Mouse (Mus musculus) cerebellum, adult 11-12 months (tissue): ENCODE measurements around the gene Ppp3ca.

Source experiments
- DNase-seq: peaks from one replicate; pipeline ENCODE4 v3.0.0; 2022

The Ppp3ca gene

GRCm38 (mm10) chr3:136821039-136821438 is 151.1 kb downstream of the Ppp3ca start:
- no peak for DNase-seq

- DNase-seq, result no peak
Measured at GRCm38 (mm10) chr3:136821993-136822392, 152.1 kb downstream of the Ppp3ca start.

GRCm38 (mm10) chr3:136822431-136822830 is 152.5 kb downstream of the Ppp3ca start:
- DNase-seq, result no peak

- DNase-seq, result no peak
Measured at GRCm38 (mm10) chr3:136828451-136828850, 158.5 kb downstream of the Ppp3ca start.

- no peak for DNase-seq
Measured at GRCm38 (mm10) chr3:136829109-136829508, 159.2 kb downstream of the Ppp3ca start.

GRCm38 (mm10) chr3:136830687-136831220 is 160.8 kb downstream of the Ppp3ca start:
- DNase-seq, result peak; percentile 39

- DNase-seq, result peak; percentile 39
Measured at GRCm38 (mm10) chr3:136833003-136833745, 163.2 kb downstream of the Ppp3ca start.

- DNase-seq, result peak; percentile 70
Measured at GRCm38 (mm10) chr3:136833893-136834292, 164.0 kb downstream of the Ppp3ca start.

GRCm38 (mm10) chr3:136835851-136836250 is 165.9 kb downstream of the Ppp3ca start:
- DNase-seq, result no peak

GRCm38 (mm10) chr3:136836319-136837193 is 166.6 kb downstream of the Ppp3ca start:
- no peak for DNase-seq

GRCm38 (mm10) chr3:136837589-136837988 is 167.7 kb downstream of the Ppp3ca start:
- peak; percentile 43 for DNase-seq

GRCm38 (mm10) chr3:136841282-136841681 is 171.4 kb downstream of the Ppp3ca start:
- DNase-seq, result no peak

- DNase-seq, result no peak
Measured at GRCm38 (mm10) chr3:136842384-136842783, 172.5 kb downstream of the Ppp3ca start.

- DNase-seq, result no peak
Measured at GRCm38 (mm10) chr3:136843811-136844491, 174.0 kb downstream of the Ppp3ca start.

- no peak for DNase-seq
Measured at GRCm38 (mm10) chr3:136849035-136849434, 179.1 kb downstream of the Ppp3ca start.

GRCm38 (mm10) chr3:136852921-136853320 is 183.0 kb downstream of the Ppp3ca start:
- DNase-seq, result no peak

GRCm38 (mm10) chr3:136853596-136853995 is 183.7 kb downstream of the Ppp3ca start:
- no peak for DNase-seq

GRCm38 (mm10) chr3:136855996-136856395 is 186.1 kb downstream of the Ppp3ca start:
- DNase-seq, result no peak

- no peak for DNase-seq
Measured at GRCm38 (mm10) chr3:136862051-136862837, 192.3 kb downstream of the Ppp3ca start.

- DNase-seq, result no peak
Measured at GRCm38 (mm10) chr3:136863127-136863526, 193.2 kb downstream of the Ppp3ca start.

- DNase-seq, result no peak
Measured at GRCm38 (mm10) chr3:136864306-136864705, 194.4 kb downstream of the Ppp3ca start.

GRCm38 (mm10) chr3:136865176-136865859 is 195.4 kb downstream of the Ppp3ca start:
- no peak for DNase-seq
